Mouse (Mus musculus): ENCODE data around the gene Slc22a1.

GRCm38 (mm10) chr17:12678261-12678660 is 2.6 kb upstream of the Slc22a1 start:
- TF ChIP-seq POLR2AphosphoS2 (IDR thresholded peaks at IDR 0.05; ENCODE audit: insufficient read length, low read depth) = no peak
- TF ChIP-seq TCF3 (IDR thresholded peaks at IDR 0.05; ENCODE audit: insufficient read length, low read depth) = no peak
- no peak for TF ChIP-seq POLR2A (IDR thresholded peaks at IDR 0.05; ENCODE audit: insufficient read length, low read depth)
- TF ChIP-seq CEBPB (IDR thresholded peaks at IDR 0.05; ENCODE audit: insufficient read depth, poor library complexity, severe bottlenecking) = no peak
- no peak for TF ChIP-seq MYOG (IDR thresholded peaks at IDR 0.05; ENCODE audit: control insufficient read depth in 1 of 3, insufficient read depth in 1 of 3, insufficient read length in 2 of 3, low read depth in 2 of 3)
- TF ChIP-seq USF1 (IDR thresholded peaks at IDR 0.05; ENCODE audit: low read depth) = no peak
